Mouse (Mus musculus) bone marrow macrophage, adult 2 months (primary cell): ENCODE measurements at regions not wholly inside any gene's neighbourhood (a gene's known extent, or its start where the extent isn't known, plus 50 kb on each side); places are given as distances from the start of the nearest gene placed in this dataset.

Source experiments
- H3K27ac ChIP-seq: 2 replicates; pipeline ENCODE4 v1.5.1; 2012; ENCODE audit warnings: low read depth, low read length; ENCODE audit not compliant: insufficient read depth
- H3K4me1 ChIP-seq: 2 replicates; pipeline ENCODE4 v1.6.1; 2012; ENCODE audit warnings: low read length; ENCODE audit not compliant: control insufficient read depth, insufficient read depth
- H3K4me3 ChIP-seq: 2 replicates; pipeline ENCODE4 v1.5.1; 2012; ENCODE audit warnings: mild to moderate bottlenecking, low read length, moderate library complexity; ENCODE audit not compliant: insufficient read depth
- CTCF ChIP-seq: IDR thresholded peaks from 2 replicates; pipeline ENCODE4 v1.5.1; 2012; ENCODE audit warnings: low read depth, mild to moderate bottlenecking, low read length, moderate library complexity
- POLR2A ChIP-seq: IDR thresholded peaks from 2 replicates; pipeline ENCODE4 v1.6.1; 2012; ENCODE audit warnings: mild to moderate bottlenecking, low read depth, low read length, borderline replicate concordance

GRCm38 (mm10) chr3:80249974-80250373 is 365.6 kb downstream of the Fam198b start:
- no peak overlapping the region for H3K27ac ChIP-seq
- no peak overlapping the region for H3K4me3 ChIP-seq
- TF ChIP-seq CTCF = no peak
- TF ChIP-seq POLR2A = no peak
- H3K4me1 ChIP-seq = no peaks in the 10 kb centered on the region

DNA sequence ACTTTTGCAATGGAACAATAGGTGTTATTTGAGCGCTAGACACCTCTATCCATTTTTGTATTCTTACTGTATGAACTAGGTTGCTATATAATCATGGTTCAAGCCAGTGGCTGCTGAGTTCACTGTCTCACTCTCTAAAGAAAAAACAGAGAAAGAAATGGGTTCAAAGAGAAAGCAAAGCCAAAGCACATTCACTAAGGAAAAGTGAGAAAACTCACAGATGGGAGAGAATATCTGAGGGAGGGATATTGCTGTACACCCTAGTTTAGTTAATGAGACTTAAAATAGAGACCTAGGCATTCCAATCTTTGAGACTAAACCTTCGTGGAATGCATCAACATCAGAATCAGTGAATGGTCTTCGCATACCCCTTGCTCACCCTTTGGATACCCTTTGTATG is 371.0 kb downstream of the Fam198b start:
- TF ChIP-seq POLR2A (no peak), CTCF (no peak)
- Histone ChIP-seq H3K27ac (no peak overlapping the region), H3K4me3 (no peak overlapping the region), H3K4me1 (no peaks in the 10 kb centered on the region)

GRCm38 (mm10) chr3:80256383-80256782 is 372.1 kb downstream of the Fam198b start:
- Histone ChIP-seq H3K4me1 (no peaks in the 10 kb centered on the region), H3K4me3 (no peak overlapping the region), H3K27ac (no peak overlapping the region)
- TF ChIP-seq POLR2A = no peak
- no peak for TF ChIP-seq CTCF

- H3K4me1 ChIP-seq = no peaks in the 10 kb centered on the region
- H3K27ac ChIP-seq = no peak overlapping the region
- H3K4me3 ChIP-seq = no peak overlapping the region
- TF ChIP-seq POLR2A (no peak), CTCF (no peak)
Observed at GRCm38 (mm10) chr3:80263095-80263494, 378.8 kb downstream of the Fam198b start.

- TF ChIP-seq POLR2A (no peak), CTCF (no peak)
- H3K27ac ChIP-seq = no peak overlapping the region
- H3K4me1 ChIP-seq = no peaks in the 10 kb centered on the region
- H3K4me3 ChIP-seq = no peak overlapping the region
Observed at GRCm38 (mm10) chr3:80284656-80285055, 400.3 kb downstream of the Fam198b start.

GRCm38 (mm10) chr3:80285246-80285645 is 400.9 kb downstream of the Fam198b start:
- no peak for TF ChIP-seq POLR2A
- H3K4me1 ChIP-seq = no peaks in the 10 kb centered on the region
- no peak overlapping the region for H3K27ac ChIP-seq
- no peak overlapping the region for H3K4me3 ChIP-seq

DNA sequence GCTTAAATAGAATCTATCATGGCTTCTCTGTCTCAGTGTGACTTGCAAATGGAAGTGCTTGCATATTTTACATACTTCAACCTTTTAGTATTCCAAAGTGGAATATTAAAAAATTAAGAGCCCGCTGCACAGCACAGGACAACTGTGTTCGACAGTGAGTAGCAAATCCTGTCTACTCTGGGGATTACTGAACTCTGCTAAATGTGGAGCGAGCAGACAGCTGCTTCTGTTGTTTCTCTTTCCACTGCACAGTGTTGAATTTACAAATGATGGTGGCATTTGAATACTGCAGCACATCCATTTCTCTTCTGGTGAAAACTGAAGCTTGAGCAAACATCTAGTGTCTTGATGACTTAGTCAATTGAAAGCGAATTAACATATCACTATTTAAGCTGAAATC is 409.2 kb downstream of the Fam198b start:
- H3K4me3 ChIP-seq = no peak overlapping the region
- H3K4me1 ChIP-seq = no peaks in the 10 kb centered on the region
- no peak overlapping the region for H3K27ac ChIP-seq
- TF ChIP-seq POLR2A (no peak), CTCF (no peak)

DNA sequence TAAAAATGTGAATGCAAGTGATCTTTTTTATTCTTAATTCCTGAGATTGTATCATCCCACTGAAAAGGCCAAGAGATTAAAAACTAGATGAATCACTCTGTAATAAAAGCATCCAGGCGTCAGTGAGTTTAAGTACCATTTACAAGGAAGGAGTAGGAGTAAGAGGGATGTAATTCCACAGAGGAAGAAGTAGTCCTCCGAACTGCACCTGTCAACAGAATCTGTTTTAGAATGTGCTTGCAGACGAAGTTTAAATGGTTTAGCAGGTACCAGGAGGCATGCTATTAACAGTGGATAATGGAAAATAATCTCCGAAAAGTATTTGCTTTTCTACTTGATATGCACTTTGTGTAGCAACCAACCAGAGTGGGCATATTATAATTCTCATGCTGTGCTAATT is 423.3 kb downstream of the Fam198b start:
- TF ChIP-seq POLR2A (no peak), CTCF (no peak)
- no peak overlapping the region for H3K4me3 ChIP-seq
- no peak overlapping the region for H3K27ac ChIP-seq
- no peaks in the 10 kb centered on the region for H3K4me1 ChIP-seq

DNA sequence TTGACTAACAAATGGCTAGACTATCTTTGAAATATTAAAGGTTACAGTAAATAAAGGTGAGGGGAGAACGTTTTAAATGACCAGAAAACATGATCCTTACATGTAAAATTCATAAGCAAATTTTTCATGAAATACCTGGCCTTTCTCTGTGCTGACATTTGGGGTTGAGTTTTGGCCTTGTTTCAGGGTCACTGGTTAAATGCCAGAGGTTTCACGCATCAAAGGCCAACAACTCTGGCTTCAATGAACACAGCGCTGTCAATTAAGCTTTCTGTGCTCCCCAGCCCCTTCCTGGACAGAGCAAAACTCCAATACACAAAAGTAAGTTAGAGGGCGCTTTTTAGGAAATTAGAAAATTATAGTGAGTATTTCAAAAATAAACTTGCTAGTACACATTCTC is 425.6 kb downstream of the Fam198b start:
- no peak for TF ChIP-seq POLR2A
- no peak for TF ChIP-seq CTCF
- H3K27ac ChIP-seq = no peak overlapping the region
- H3K4me1 ChIP-seq = no peaks in the 10 kb centered on the region
- no peak overlapping the region for H3K4me3 ChIP-seq

GRCm38 (mm10) chr3:80311689-80312088 is 427.4 kb downstream of the Fam198b start:
- no peaks in the 10 kb centered on the region for H3K4me1 ChIP-seq
- H3K27ac ChIP-seq = no peak overlapping the region
- no peak overlapping the region for H3K4me3 ChIP-seq
- TF ChIP-seq POLR2A = no peak
- TF ChIP-seq CTCF = no peak

- H3K4me1 ChIP-seq = no peaks in the 10 kb centered on the region
- no peak overlapping the region for H3K4me3 ChIP-seq
- no peak overlapping the region for H3K27ac ChIP-seq
- TF ChIP-seq POLR2A = no peak
- TF ChIP-seq CTCF = no peak
Observed at GRCm38 (mm10) chr3:80322291-80322690, 438.0 kb downstream of the Fam198b start.
